Mouse (Mus musculus) cortical plate, adult 2 months (tissue): ENCODE results near the gene Gsk3b.
A peak's percentile ranks its signal among the peaks of the same experiment; 100 is the strongest.

Experiments
- CTCF ChIP-seq: fragments of 200-500 bp; IDR thresholded peaks from 2 replicates; pipeline ENCODE4 v1.5.1; 2011; ENCODE audit warnings: mild to moderate bottlenecking, control low read depth, low read length; ENCODE audit not compliant: insufficient read depth; ENCODE audit errors: extremely low read depth
- POLR2A ChIP-seq: fragments of 200-500 bp; IDR thresholded peaks from 2 replicates; pipeline ENCODE4 v1.6.1; 2011; ENCODE audit warnings: mild to moderate bottlenecking, low read length, control low read depth; ENCODE audit not compliant: insufficient read depth; ENCODE audit errors: extremely low read depth

DNA sequence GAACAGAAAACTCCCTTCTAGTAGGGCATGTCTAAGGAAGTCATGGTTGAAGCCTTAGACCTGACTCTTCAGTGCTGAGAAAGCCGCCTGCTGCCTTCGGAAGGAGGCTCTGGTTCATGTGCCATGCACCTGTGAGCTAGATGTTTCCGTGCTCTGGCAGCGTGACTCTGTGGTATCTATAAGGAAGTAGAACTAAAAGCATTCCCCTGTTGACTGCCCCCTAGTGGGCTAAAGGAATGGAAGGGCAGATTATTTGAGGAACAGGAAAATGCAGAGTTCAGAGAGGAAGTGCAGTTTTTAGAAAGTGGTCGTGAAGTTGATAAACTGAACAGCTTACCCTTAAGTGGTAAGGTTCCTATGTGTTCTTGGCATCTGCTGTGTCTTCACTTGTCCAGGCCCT lies 150.9 kb downstream of the Gsk3b start:
- TF ChIP-seq POLR2A (no peak), CTCF (0 out of 2 replicates have a peak, but pooled peaks have one; percentile 25)
